Mouse (Mus musculus): Measurements from ENCODE around the gene Pafah1b3. TPM values are rescaled to one million over a fixed set of nuclear protein-coding genes. Genes with fewer than 3 reads are reported as not detected.
A peak's percentile ranks its signal among the peaks of the same experiment; 100 is the strongest.

Gene Pafah1b3
- 85.1 and 85.6 TPM in 2 replicates for total RNA-seq (2012; rRNA removed)
- polyA plus RNA-seq (2012; ENCODE audit: insufficient read depth in 1 of 2, insufficient read length in 2 of 2, low read depth in 1 of 2, low replicate concordance in 2 of 2, missing spikeins in 1 of 2), result 100 to 1,000 TPM; 110 to 180 TPM

- Histone ChIP-seq H3K79me2 (ENCODE audit: control insufficient read depth, insufficient read depth, low read length, poor library complexity) (peaks cover 5% of the 10 kb centered on the region; the same call in 1 of the 2 replicates), H3K4me3 (ENCODE audit: control insufficient read depth in 1 of 2, insufficient read depth in 1 of 2, low read depth in 2 of 2, low read length in 2 of 2) (peak within 1 kb of the TSS; percentile 76 to 82), H3K36me3 (ENCODE audit: control insufficient read depth in 1 of 2, insufficient read depth in 2 of 2, low read length in 2 of 2) (peaks cover 0 to 10% of the 10 kb centered on the region in 2 experiments; a peak in 2 of 4 replicates), H3K9ac (ENCODE audit: control insufficient read depth, low read depth, low read length, poor library complexity, severe bottlenecking) (peak within 1 kb of the TSS; percentile 74), H3K27me3 (ENCODE audit: control insufficient read depth in 1 of 2, insufficient read depth in 2 of 2, low read length in 2 of 2) (no peaks in the 10 kb centered on the region), H3K9me3 (replicated peaks; ENCODE audit: insufficient read depth, low read length) (no peaks in the 10 kb centered on the region), H3K4me1 (ENCODE audit: control insufficient read depth in 1 of 2, insufficient read depth in 2 of 2, low read length in 2 of 2) (peaks cover 3 to 16% of the 10 kb centered on the region in 2 experiments), H3K27ac (ENCODE audit: control insufficient read depth, low read depth, low read length) (peak within 1 kb of the TSS; percentile 72)
- peak; percentile 97 for DNase-seq (ENCODE audit: low read depth, low spot score)
- TF ChIP-seq CTCF (IDR thresholded peaks at IDR 0.05 in 2 of 3, conservative IDR thresholded peaks at IDR 0.05 in 1 of 3; ENCODE audit: control insufficient read depth in 1 of 3, insufficient read depth in 1 of 3, low read depth in 2 of 3, low read length in 3 of 3, poor library complexity in 1 of 3, severe bottlenecking in 1 of 3) (peak in 2 of 3 experiments; percentile 6 to 24; a peak in 1 of 6 replicates), MYC (IDR thresholded peaks at IDR 0.05; ENCODE audit: low read depth, low read length) (no peak), NRF1 (IDR thresholded peaks at IDR 0.05; ENCODE audit: insufficient read depth, low read depth, low read length, poor library complexity, severe bottlenecking) (no peak), ETS1 (IDR thresholded peaks at IDR 0.05; ENCODE audit: low read depth, low read length) (0 out of 2 replicates have a peak, but pooled peaks have one; percentile 6), JUND (IDR thresholded peaks at IDR 0.05; ENCODE audit: low read depth, low read length) (no peak), RCOR1 (IDR thresholded peaks at IDR 0.05; ENCODE audit: low read depth, low read length) (no peak), UBTF (IDR thresholded peaks at IDR 0.05; ENCODE audit: borderline replicate concordance, insufficient read depth, low read depth, low read length) (0 out of 2 replicates have a peak, but pooled peaks have one; percentile 27), EP300 (IDR thresholded peaks at IDR 0.05; ENCODE audit: low read depth in 1 of 2, low read length in 2 of 2) (no peak; a peak in 1 of 4 replicates), POLR2AphosphoS5 (IDR thresholded peaks at IDR 0.05; ENCODE audit: borderline replicate concordance, low read depth, low read length) (no peak), ZKSCAN1 (IDR thresholded peaks at IDR 0.05; ENCODE audit: low read depth, low read length) (no peak), MAFK (IDR thresholded peaks at IDR 0.05; ENCODE audit: borderline replicate concordance, low read depth, low read length) (no peak), CHD1 (IDR thresholded peaks at IDR 0.05; ENCODE audit: low read depth, low read length) (peak; percentile 99), GATA1 (IDR thresholded peaks at IDR 0.05; ENCODE audit: low read depth, low read length) (no peak), ELF1 (IDR thresholded peaks at IDR 0.05; ENCODE audit: low read depth, low read length) (peak; percentile 59; the same call in 1 of the 2 replicates), SIN3A (IDR thresholded peaks at IDR 0.05; ENCODE audit: low read length) (peak; percentile 88), ZC3H11A (IDR thresholded peaks at IDR 0.05; ENCODE audit: low read depth, low read length) (no peak), USF2 (IDR thresholded peaks at IDR 0.05; ENCODE audit: borderline replicate concordance in 1 of 2, insufficient read depth in 1 of 2, low read depth in 1 of 2, low read length in 2 of 2) (no peak), CHD2 (IDR thresholded peaks at IDR 0.05; ENCODE audit: low read length) (no peak), MEF2A (IDR thresholded peaks at IDR 0.05; ENCODE audit: extremely low read depth, insufficient replicate concordance, low read depth, low read length, poor library complexity, severe bottlenecking) (no peak), USF1 (IDR thresholded peaks at IDR 0.05; ENCODE audit: low read depth, low read length) (no peak), MYB (IDR thresholded peaks at IDR 0.05; ENCODE audit: low read depth, low read length) (no peak), KAT2A (conservative IDR thresholded peaks at IDR 0.05; ENCODE audit: low read depth, low read length) (no peak), MAZ (IDR thresholded peaks at IDR 0.05; ENCODE audit: low read depth, low read length) (peak; percentile 73; the same call in 1 of the 2 replicates), MXI1 (IDR thresholded peaks at IDR 0.05; ENCODE audit: low read depth, low read length) (peak; percentile 67), POLR2AphosphoS2 (IDR thresholded peaks at IDR 0.05; ENCODE audit: low read length) (no peak; the same call in 1 of the 2 replicates), TCF12 (IDR thresholded peaks at IDR 0.05; ENCODE audit: low read depth, low read length) (peak; percentile 22; the same call in 1 of the 2 replicates), HCFC1 (IDR thresholded peaks at IDR 0.05; ENCODE audit: low read depth, low read length) (peak; percentile 74), E2F4 (IDR thresholded peaks at IDR 0.05; ENCODE audit: borderline replicate concordance, low read depth, low read length) (no peak), RAD21 (IDR thresholded peaks at IDR 0.05; ENCODE audit: low read depth, low read length) (peak; percentile 19), GABPA (IDR thresholded peaks at IDR 0.05; ENCODE audit: low read depth, low read length) (no peak), SMC3 (IDR thresholded peaks at IDR 0.05; ENCODE audit: low read depth, low read length) (no peak), BHLHE40 (IDR thresholded peaks at IDR 0.05; ENCODE audit: borderline replicate concordance, low read depth, low read length) (no peak), ZNF384 (IDR thresholded peaks at IDR 0.05; ENCODE audit: low read depth, low read length) (no peak), MAX (IDR thresholded peaks at IDR 0.05; ENCODE audit: low read length) (no peak; the same call in 1 of the 2 replicates)
Measured at GRCm38 (mm10) chr7:25297454-25298325, at the start of gene Pafah1b3. TSS of gene Pafah1b3 (minus strand) at chr7:25297986.
